Mouse (Mus musculus): ENCODE data around the gene Ubr4. TPM values are rescaled to one million over a fixed set of nuclear protein-coding genes. Genes with fewer than 3 reads are reported as not detected.

Gene Ubr4
- polyA plus RNA-seq, 1 experiment from 2014 or later, result 71.4 TPM

DNA sequence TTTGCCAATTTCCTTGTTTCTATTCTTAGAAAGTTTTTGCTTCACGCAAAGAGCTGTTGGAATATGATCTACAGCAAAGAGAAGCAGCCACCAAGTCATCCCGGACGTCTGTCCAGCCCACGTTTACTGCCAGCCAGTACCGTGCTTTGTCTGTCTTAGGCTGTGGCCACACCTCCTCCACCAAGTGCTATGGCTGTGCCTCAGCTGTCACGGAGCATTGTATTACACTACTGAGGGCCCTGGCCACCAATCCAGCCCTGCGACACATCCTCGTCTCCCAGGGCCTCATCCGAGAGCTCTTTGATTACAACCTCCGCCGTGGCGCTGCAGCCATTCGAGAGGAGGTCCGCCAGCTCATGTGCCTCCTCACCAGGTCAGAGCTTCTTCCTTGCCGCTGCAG is 107.6 kb downstream of the Ubr4 start:
- Histone ChIP-seq H3K9ac (no peak overlapping the region), H3K27ac (replicated peaks) (no peak overlapping the region), H3K9me3 (replicated peaks) (no peaks in the 10 kb centered on the region), H3K4me1 (no peaks in the 10 kb centered on the region), H3K27me3 (no peaks in the 10 kb centered on the region), H3K36me3 (peaks cover 100% of the 10 kb centered on the region), H3K4me3 (replicated peaks) (no peak overlapping the region), H3K4me2 (replicated peaks) (no peak overlapping the region)
- WGBS, result 79% methylated on average over 15 of the region's 15 CpGs
- peak; percentile 79 for ATAC-seq (ENCODE audit: insufficient number of reproducible peaks, low FRiP score, low TSS enrichment, low read depth)

- no peak for ATAC-seq (ENCODE audit: insufficient number of reproducible peaks, low FRiP score, low TSS enrichment, low read depth)
Measured at GRCm38 (mm10) chr4:139464163-139464562, 111.8 kb downstream of the Ubr4 start.

GRCm38 (mm10) chr4:139466541-139466940 is 114.1 kb downstream of the Ubr4 start:
- Histone ChIP-seq H3K27ac (replicated peaks) (no peak overlapping the region), H3K4me3 (replicated peaks) (no peak overlapping the region), H3K36me3 (peaks cover 98% of the 10 kb centered on the region), H3K4me2 (replicated peaks) (no peak overlapping the region), H3K27me3 (no peaks in the 10 kb centered on the region), H3K9me3 (replicated peaks) (no peaks in the 10 kb centered on the region), H3K4me1 (no peaks in the 10 kb centered on the region), H3K9ac (no peak overlapping the region)
- ATAC-seq (ENCODE audit: insufficient number of reproducible peaks, low FRiP score, low TSS enrichment, low read depth), result no peak
- 86% methylated on average over 6 of the region's 6 CpGs for WGBS

More at GRCm38 (mm10) chr4:139464163-139464562, 111.8 kb downstream of the Ubr4 start:
- Histone ChIP-seq H3K9me3 (replicated peaks) (no peaks in the 10 kb centered on the region), H3K9ac (no peak overlapping the region), H3K27me3 (no peaks in the 10 kb centered on the region), H3K4me2 (replicated peaks) (no peak overlapping the region), H3K27ac (replicated peaks) (no peak overlapping the region), H3K4me3 (replicated peaks) (no peak overlapping the region), H3K4me1 (no peaks in the 10 kb centered on the region), H3K36me3 (peaks cover 98% of the 10 kb centered on the region)
- WGBS, result 94% methylated on average over 12 of the region's 12 CpGs

- Histone ChIP-seq H3K4me3 (replicated peaks) (no peak overlapping the region), H3K27me3 (no peaks in the 10 kb centered on the region), H3K4me2 (replicated peaks) (no peak overlapping the region), H3K9ac (no peak overlapping the region), H3K4me1 (no peaks in the 10 kb centered on the region), H3K9me3 (replicated peaks) (no peaks in the 10 kb centered on the region), H3K27ac (replicated peaks) (no peak overlapping the region), H3K36me3 (peaks cover 98% of the 10 kb centered on the region)
- WGBS, result 40% methylated on average over 7 of the region's 7 CpGs
- ATAC-seq (ENCODE audit: insufficient number of reproducible peaks, low FRiP score, low TSS enrichment, low read depth), result no peak
Measured at GRCm38 (mm10) chr4:139470198-139470597, 117.8 kb downstream of the Ubr4 start.

- H3K9me3 ChIP-seq (replicated peaks), result no peaks in the 10 kb centered on the region
- H3K4me3 ChIP-seq (replicated peaks), result no peak overlapping the region
- ATAC-seq (ENCODE audit: insufficient number of reproducible peaks, low FRiP score, low TSS enrichment, low read depth), result no peak
- no peak overlapping the region for H3K4me2 ChIP-seq (replicated peaks)
- H3K36me3 ChIP-seq, result peaks cover 98% of the 10 kb centered on the region
- H3K27ac ChIP-seq (replicated peaks), result no peak overlapping the region
- no peaks in the 10 kb centered on the region for H3K4me1 ChIP-seq
- H3K9ac ChIP-seq, result no peak overlapping the region
- 86% methylated on average over 16 of the region's 16 CpGs for WGBS
- H3K27me3 ChIP-seq, result no peaks in the 10 kb centered on the region
Measured at GRCm38 (mm10) chr4:139476663-139477625, 124.5 kb downstream of the Ubr4 start.

- Histone ChIP-seq H3K9ac (no peak overlapping the region), H3K9me3 (replicated peaks) (no peaks in the 10 kb centered on the region), H3K4me3 (replicated peaks) (no peak overlapping the region), H3K4me2 (replicated peaks) (no peak overlapping the region), H3K36me3 (peaks cover 98% of the 10 kb centered on the region), H3K27me3 (no peaks in the 10 kb centered on the region), H3K4me1 (no peaks in the 10 kb centered on the region), H3K27ac (replicated peaks) (no peak overlapping the region)
- WGBS, result 78% methylated on average over 2 of the region's 2 CpGs
- ATAC-seq (ENCODE audit: insufficient number of reproducible peaks, low FRiP score, low TSS enrichment, low read depth), result no peak
Measured at GRCm38 (mm10) chr4:139477983-139478382, 125.6 kb downstream of the Ubr4 start.

DNA sequence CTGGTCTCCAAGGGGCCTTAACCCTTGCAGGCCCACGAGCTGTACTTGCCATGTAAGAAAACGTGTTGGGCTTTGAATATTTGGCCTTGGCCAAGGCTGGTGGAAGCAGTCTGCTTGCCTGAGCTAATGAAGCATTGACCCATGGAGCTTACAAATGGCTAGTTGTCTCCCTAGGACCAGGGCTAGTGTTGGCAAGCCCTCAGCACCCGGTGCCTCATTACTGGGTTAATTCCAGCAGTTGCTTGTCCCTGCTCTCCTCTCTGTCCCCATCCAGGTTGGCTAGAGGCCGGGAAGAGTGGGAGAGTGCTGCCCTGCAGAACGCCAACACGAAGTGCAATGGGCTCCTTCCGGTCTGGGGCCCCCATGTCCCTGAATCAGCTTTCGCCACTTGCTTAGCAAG is 126.8 kb downstream of the Ubr4 start:
- no peak overlapping the region for H3K9ac ChIP-seq
- 95% methylated on average over 8 of the region's 8 CpGs for WGBS
- H3K4me1 ChIP-seq, result no peaks in the 10 kb centered on the region
- H3K4me2 ChIP-seq (replicated peaks), result no peak overlapping the region
- no peak for ATAC-seq (ENCODE audit: insufficient number of reproducible peaks, low FRiP score, low TSS enrichment, low read depth)
- H3K27ac ChIP-seq (replicated peaks), result no peak overlapping the region
- no peaks in the 10 kb centered on the region for H3K27me3 ChIP-seq
- H3K4me3 ChIP-seq (replicated peaks), result no peak overlapping the region
- H3K9me3 ChIP-seq (replicated peaks), result no peaks in the 10 kb centered on the region
- peaks cover 98% of the 10 kb centered on the region for H3K36me3 ChIP-seq

- WGBS, result 73% methylated on average over 1 of the region's 1 CpGs
Measured at GRCm38 (mm10) chr4:139481400-139481799, 129.0 kb downstream of the Ubr4 start.

DNA sequence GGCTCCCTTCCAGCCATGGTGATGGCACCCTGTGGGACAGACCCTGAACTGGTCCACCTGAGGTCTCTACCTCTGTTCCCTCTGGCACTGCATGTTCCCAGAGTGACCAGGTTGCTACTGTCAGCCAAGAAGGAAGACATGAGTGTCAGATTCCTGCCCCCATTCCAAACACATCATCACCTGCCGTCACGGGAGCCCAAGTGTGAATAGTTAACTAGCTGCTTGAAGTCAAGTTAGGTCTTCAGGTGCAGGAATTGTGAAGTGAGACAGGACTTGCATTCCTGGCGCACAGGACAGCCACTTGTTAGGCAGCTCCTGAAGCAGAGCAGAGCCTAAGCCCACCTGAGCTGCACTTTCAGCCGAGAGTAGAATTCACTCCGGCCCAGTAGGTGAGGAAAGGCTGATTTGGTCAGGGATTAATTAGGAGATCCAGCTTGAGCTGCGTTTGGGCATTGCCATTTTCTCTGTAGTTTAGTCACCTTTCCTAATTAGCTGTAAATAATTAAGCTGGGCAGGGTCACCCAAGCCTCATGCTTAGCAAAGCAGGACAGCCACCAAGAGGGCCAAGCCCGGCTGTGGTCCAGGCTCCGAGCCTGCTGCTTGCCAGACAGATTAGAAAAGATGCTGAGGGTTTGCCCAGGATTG is 131.2 kb downstream of the Ubr4 start:
- Histone ChIP-seq H3K9ac (no peak overlapping the region), H3K27ac (replicated peaks) (no peak overlapping the region), H3K4me1 (no peaks in the 10 kb centered on the region), H3K9me3 (replicated peaks) (no peaks in the 10 kb centered on the region), H3K27me3 (no peaks in the 10 kb centered on the region), H3K36me3 (peaks cover 97% of the 10 kb centered on the region), H3K4me2 (replicated peaks) (no peak overlapping the region), H3K4me3 (replicated peaks) (no peak overlapping the region)
- WGBS, result 87% methylated on average over 8 of the region's 8 CpGs
- no peak for ATAC-seq (ENCODE audit: insufficient number of reproducible peaks, low FRiP score, low TSS enrichment, low read depth)

More at GRCm38 (mm10) chr4:139481400-139481799, 129.0 kb downstream of the Ubr4 start:
- Histone ChIP-seq H3K4me1 (no peaks in the 10 kb centered on the region), H3K27ac (replicated peaks) (no peak overlapping the region), H3K4me2 (replicated peaks) (no peak overlapping the region), H3K9ac (no peak overlapping the region), H3K9me3 (replicated peaks) (no peaks in the 10 kb centered on the region), H3K4me3 (replicated peaks) (no peak overlapping the region), H3K27me3 (no peaks in the 10 kb centered on the region), H3K36me3 (peaks cover 95% of the 10 kb centered on the region)
- no peak for ATAC-seq (ENCODE audit: insufficient number of reproducible peaks, low FRiP score, low TSS enrichment, low read depth)

DNA sequence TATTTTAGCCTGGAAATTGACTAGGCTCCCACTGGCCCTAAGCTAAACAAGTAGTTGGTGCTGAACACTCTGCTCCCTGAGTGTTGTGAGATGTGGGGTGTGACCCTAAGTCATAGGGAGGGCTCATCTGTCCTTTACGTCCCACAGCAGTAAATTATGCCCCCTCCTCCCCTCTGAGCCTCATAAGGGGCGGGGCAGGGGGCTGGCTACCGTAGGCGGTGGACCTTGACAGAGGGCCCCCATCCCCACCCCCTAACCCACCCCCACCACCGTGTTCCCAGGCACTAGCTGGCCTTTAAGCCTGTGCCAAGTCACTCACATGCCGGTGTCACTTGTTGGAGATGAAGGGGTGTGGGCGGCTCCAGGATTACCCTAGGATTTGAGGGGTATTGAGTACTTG is 132.1 kb downstream of the Ubr4 start:
- ATAC-seq (ENCODE audit: insufficient number of reproducible peaks, low FRiP score, low TSS enrichment, low read depth), result no peak
- Histone ChIP-seq H3K36me3 (peaks cover 97% of the 10 kb centered on the region), H3K4me2 (replicated peaks) (no peak overlapping the region), H3K27ac (replicated peaks) (no peak overlapping the region), H3K4me1 (no peaks in the 10 kb centered on the region), H3K27me3 (no peaks in the 10 kb centered on the region), H3K4me3 (replicated peaks) (no peak overlapping the region), H3K9me3 (replicated peaks) (no peaks in the 10 kb centered on the region), H3K9ac (no peak overlapping the region)
- WGBS, result 86% methylated on average over 7 of the region's 7 CpGs

- Histone ChIP-seq H3K4me3 (replicated peaks) (no peak overlapping the region), H3K36me3 (peaks cover 96% of the 10 kb centered on the region), H3K27ac (replicated peaks) (no peak overlapping the region), H3K9me3 (replicated peaks) (no peaks in the 10 kb centered on the region), H3K9ac (no peak overlapping the region), H3K4me2 (replicated peaks) (no peak overlapping the region), H3K4me1 (no peaks in the 10 kb centered on the region), H3K27me3 (no peaks in the 10 kb centered on the region)
- ATAC-seq (ENCODE audit: insufficient number of reproducible peaks, low FRiP score, low TSS enrichment, low read depth), result peak; percentile 17; the same call in 1 of the 2 replicates
- WGBS, result 40% methylated on average over 10 of the region's 10 CpGs
Measured at GRCm38 (mm10) chr4:139487085-139487484, 134.7 kb downstream of the Ubr4 start.
